Mouse (Mus musculus): ENCODE measurements around the gene Akap6. TPM values are rescaled to one million over a fixed set of nuclear protein-coding genes. Genes with fewer than 3 reads are reported as not detected.

The Akap6 gene
- polyA plus RNA-seq, 1 experiment from 2014 or later = 0.03 TPM

- Histone ChIP-seq H3K4me1 (replicated peaks) (no peaks in the 10 kb centered on the region), H3K27me3 (no peaks in the 10 kb centered on the region), H3K27ac (no peak overlapping the region), H3K4me2 (no peak overlapping the region), H3K9me3 (replicated peaks) (no peaks in the 10 kb centered on the region), H3K9ac (no peak overlapping the region), H3K4me3 (replicated peaks) (no peak overlapping the region), H3K36me3 (no peaks in the 10 kb centered on the region)
- WGBS (ENCODE audit: insufficient replicate concordance) = 65% methylated on average over 5 of the region's 5 CpGs
- DNase-seq = no peak
- no peak for ATAC-seq (ENCODE audit: low read depth)
These were observed 152.0 kb downstream of the Akap6 start for GRCm38 (mm10) chr12:52851221-52851620.

DNA sequence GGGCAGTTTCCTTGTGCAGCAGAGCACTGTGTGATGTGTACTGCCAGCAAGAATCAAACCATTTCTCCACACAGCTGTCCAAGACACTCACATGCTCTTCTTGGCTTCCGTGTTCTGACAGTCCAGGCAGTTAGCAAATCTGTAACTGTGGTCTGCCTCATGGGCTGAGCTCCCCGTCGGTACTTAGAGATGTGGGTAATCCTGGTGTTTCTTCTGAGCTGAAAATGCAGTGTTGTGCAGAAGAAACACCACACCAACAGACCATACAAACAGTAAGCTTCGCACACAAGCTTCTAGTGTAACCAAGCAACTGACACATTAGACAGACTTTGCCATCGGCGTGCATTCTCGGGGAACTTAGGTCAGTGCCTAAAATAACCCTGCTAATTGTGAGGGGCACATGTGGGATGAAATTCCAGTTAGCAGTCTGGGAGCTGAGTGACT is 155.1 kb downstream of the Akap6 start:
- H3K27ac ChIP-seq = no peak overlapping the region
- no peaks in the 10 kb centered on the region for H3K9me3 ChIP-seq (replicated peaks)
- H3K4me2 ChIP-seq = no peak overlapping the region
- DNase-seq = no peak
- no peaks in the 10 kb centered on the region for H3K4me1 ChIP-seq (replicated peaks)
- no peak overlapping the region for H3K9ac ChIP-seq
- no peak overlapping the region for H3K4me3 ChIP-seq (replicated peaks)
- 64% methylated on average over 7 of the region's 7 CpGs for WGBS (ENCODE audit: insufficient replicate concordance)
- no peaks in the 10 kb centered on the region for H3K27me3 ChIP-seq
- no peak for ATAC-seq (ENCODE audit: low read depth)
- H3K36me3 ChIP-seq = no peaks in the 10 kb centered on the region

DNA sequence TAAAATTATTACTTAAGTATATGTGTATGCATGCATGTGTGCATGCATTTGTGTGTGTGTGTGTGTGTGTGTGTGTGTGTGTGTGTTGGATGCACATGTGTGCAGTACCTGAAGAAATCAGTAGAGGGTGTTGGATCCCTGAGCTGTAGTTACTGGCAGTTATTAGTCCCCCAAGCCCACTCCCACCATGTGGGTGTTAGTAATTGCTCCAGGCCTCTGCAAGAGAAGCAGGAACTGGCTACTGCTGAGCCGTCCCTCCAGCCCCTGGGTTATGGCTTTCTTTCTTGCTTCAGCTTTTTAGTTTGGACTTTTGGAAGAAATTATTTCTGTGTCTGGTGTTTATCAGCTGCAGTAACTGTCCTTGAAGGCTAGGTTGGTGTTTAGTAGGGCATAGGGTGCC is 156.9 kb downstream of the Akap6 start:
- H3K9ac ChIP-seq = no peak overlapping the region
- no peaks in the 10 kb centered on the region for H3K27me3 ChIP-seq
- no peak for DNase-seq
- H3K4me1 ChIP-seq (replicated peaks) = no peaks in the 10 kb centered on the region
- H3K27ac ChIP-seq = no peak overlapping the region
- no peaks in the 10 kb centered on the region for H3K9me3 ChIP-seq (replicated peaks)
- no peak overlapping the region for H3K4me2 ChIP-seq
- H3K4me3 ChIP-seq (replicated peaks) = no peak overlapping the region
- no peaks in the 10 kb centered on the region for H3K36me3 ChIP-seq
- WGBS (ENCODE audit: insufficient replicate concordance) = 50% methylated on average over 1 of the region's 1 CpGs
- no peak for ATAC-seq (ENCODE audit: low read depth)

- no peak overlapping the region for H3K9ac ChIP-seq
- ATAC-seq (ENCODE audit: low read depth) (no peak), DNase-seq (no peak)
- H3K36me3 ChIP-seq = no peaks in the 10 kb centered on the region
- H3K27ac ChIP-seq = no peak overlapping the region
- H3K27me3 ChIP-seq = no peaks in the 10 kb centered on the region
- WGBS (ENCODE audit: insufficient replicate concordance) = 70% methylated on average over 4 of the region's 4 CpGs
- H3K9me3 ChIP-seq (replicated peaks) = no peaks in the 10 kb centered on the region
- no peak overlapping the region for H3K4me3 ChIP-seq (replicated peaks)
- H3K4me1 ChIP-seq (replicated peaks) = no peaks in the 10 kb centered on the region
- H3K4me2 ChIP-seq = no peak overlapping the region
These were observed 158.1 kb downstream of the Akap6 start for GRCm38 (mm10) chr12:52857306-52857705.

DNA sequence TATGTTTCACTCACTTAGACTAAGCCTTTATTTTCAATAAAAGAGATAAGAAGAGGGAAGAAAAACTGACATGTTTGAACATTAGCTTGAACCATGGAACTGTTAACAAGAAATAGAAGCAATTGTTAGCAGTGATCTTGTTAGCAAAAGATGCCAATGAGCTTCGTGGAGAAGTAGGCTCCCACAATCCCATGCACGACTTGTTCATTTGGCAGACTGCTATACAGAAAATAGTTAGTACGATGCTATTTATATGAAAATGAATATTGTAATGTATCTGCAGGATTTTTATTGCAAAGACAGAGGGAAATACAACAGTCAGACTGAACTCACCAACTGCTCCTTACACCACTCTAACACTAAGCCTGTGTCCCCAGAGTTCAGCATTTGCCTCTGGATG is 162.7 kb downstream of the Akap6 start:
- ATAC-seq (ENCODE audit: low read depth) (no peak), DNase-seq (no peak)
- WGBS (ENCODE audit: insufficient replicate concordance) = 59% methylated on average over 3 of the region's 3 CpGs

GRCm38 (mm10) chr12:52868000-52868624 is 168.9 kb downstream of the Akap6 start:
- Histone ChIP-seq H3K9ac (no peak overlapping the region), H3K4me2 (no peak overlapping the region), H3K9me3 (replicated peaks) (0 out of 2 replicates have a peak, but pooled peaks cover 3% of the 10 kb centered on the region), H3K27me3 (no peaks in the 10 kb centered on the region), H3K27ac (no peak overlapping the region), H3K4me1 (replicated peaks) (no peaks in the 10 kb centered on the region), H3K4me3 (replicated peaks) (no peak overlapping the region), H3K36me3 (no peaks in the 10 kb centered on the region)
- 32% methylated on average over 8 of the region's 8 CpGs for WGBS (ENCODE audit: insufficient replicate concordance)
- DNase-seq (no peak), ATAC-seq (ENCODE audit: low read depth) (no peak)

More for the DNA sequence above, 162.7 kb downstream of the Akap6 start:
- Histone ChIP-seq H3K4me1 (replicated peaks) (no peaks in the 10 kb centered on the region), H3K36me3 (no peaks in the 10 kb centered on the region), H3K4me3 (replicated peaks) (no peak overlapping the region), H3K4me2 (no peak overlapping the region), H3K27ac (no peak overlapping the region), H3K9me3 (replicated peaks) (0 out of 2 replicates have a peak, but pooled peaks cover 3% of the 10 kb centered on the region), H3K27me3 (no peaks in the 10 kb centered on the region), H3K9ac (no peak overlapping the region)

GRCm38 (mm10) chr12:52871604-52872003 is 172.4 kb downstream of the Akap6 start:
- Histone ChIP-seq H3K4me2 (no peak overlapping the region), H3K4me1 (replicated peaks) (no peaks in the 10 kb centered on the region), H3K4me3 (replicated peaks) (no peak overlapping the region), H3K9me3 (replicated peaks) (no peaks in the 10 kb centered on the region), H3K9ac (no peak overlapping the region), H3K36me3 (no peaks in the 10 kb centered on the region), H3K27ac (no peak overlapping the region), H3K27me3 (no peaks in the 10 kb centered on the region)
- ATAC-seq (ENCODE audit: low read depth) (no peak), DNase-seq (no peak)
- WGBS (ENCODE audit: insufficient replicate concordance) = 48% methylated on average over 3 of the region's 3 CpGs

DNA sequence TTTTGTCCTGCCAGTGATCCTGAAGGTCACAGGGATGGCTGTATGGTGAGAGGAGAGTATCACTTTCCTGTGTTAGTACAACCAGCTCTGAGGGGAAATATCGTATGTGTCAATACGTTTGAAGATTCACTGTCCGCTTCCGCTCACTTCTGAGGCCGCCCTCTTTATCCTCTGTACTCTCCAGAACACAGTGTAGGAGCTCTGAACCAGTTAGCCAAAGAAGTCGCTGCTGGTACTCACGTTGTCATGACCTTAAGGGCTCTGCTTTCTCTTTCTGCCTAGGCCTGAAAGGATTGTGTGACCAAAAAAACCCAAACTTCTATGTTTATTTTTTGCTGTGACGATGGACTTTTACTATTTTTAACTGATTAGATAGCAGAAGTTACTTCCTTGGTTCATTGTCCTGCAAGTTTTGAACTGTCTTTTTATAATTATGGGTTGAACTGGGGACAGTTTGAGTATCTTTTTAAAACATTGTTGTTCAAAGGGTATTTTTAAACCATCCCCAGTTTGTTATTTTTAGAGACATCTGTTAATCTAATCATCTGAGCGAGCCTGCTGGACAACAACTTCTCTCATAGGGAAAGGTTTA is 175.2 kb downstream of the Akap6 start:
- WGBS (ENCODE audit: insufficient replicate concordance) = 60% methylated on average over 9 of the region's 9 CpGs
- DNase-seq (no peak), ATAC-seq (ENCODE audit: low read depth) (no peak)
- Histone ChIP-seq H3K9ac (no peak overlapping the region), H3K36me3 (no peaks in the 10 kb centered on the region), H3K4me3 (replicated peaks) (no peak overlapping the region), H3K27ac (no peak overlapping the region), H3K4me1 (replicated peaks) (no peaks in the 10 kb centered on the region), H3K4me2 (no peak overlapping the region), H3K9me3 (replicated peaks) (no peaks in the 10 kb centered on the region), H3K27me3 (no peaks in the 10 kb centered on the region)

DNA sequence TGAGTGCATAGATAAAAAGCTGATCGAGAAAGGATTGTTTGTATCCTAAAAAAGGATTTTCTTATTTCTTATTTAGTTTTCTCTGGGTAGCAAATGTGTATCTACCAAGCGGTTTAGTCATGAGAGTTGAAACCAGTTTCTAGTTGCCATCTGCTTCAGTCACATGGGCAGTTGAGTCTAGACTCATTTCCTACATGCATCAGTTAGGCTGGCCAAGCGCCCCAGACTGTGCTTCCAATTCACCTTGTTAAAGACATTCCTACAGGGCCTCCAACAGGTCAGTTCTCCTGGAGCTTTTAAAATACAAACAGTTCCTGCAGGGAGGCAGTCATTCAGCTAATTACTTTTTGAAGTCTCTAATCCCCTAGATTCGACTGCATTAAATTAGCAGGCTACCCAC is 176.9 kb downstream of the Akap6 start:
- no peaks in the 10 kb centered on the region for H3K4me1 ChIP-seq (replicated peaks)
- no peak overlapping the region for H3K4me3 ChIP-seq (replicated peaks)
- no peaks in the 10 kb centered on the region for H3K36me3 ChIP-seq
- no peak overlapping the region for H3K27ac ChIP-seq
- DNase-seq (no peak), ATAC-seq (ENCODE audit: low read depth) (no peak)
- no peak overlapping the region for H3K4me2 ChIP-seq
- H3K9me3 ChIP-seq (replicated peaks) = no peaks in the 10 kb centered on the region
- no peak overlapping the region for H3K9ac ChIP-seq
- H3K27me3 ChIP-seq = no peaks in the 10 kb centered on the region
- 51% methylated on average over 4 of the region's 4 CpGs for WGBS (ENCODE audit: insufficient replicate concordance)

- no peaks in the 10 kb centered on the region for H3K4me1 ChIP-seq (replicated peaks)
- DNase-seq (no peak), ATAC-seq (ENCODE audit: low read depth) (no peak)
- H3K27ac ChIP-seq = no peak overlapping the region
- H3K9me3 ChIP-seq (replicated peaks) = no peaks in the 10 kb centered on the region
- no peaks in the 10 kb centered on the region for H3K36me3 ChIP-seq
- no peak overlapping the region for H3K4me2 ChIP-seq
- no peak overlapping the region for H3K4me3 ChIP-seq (replicated peaks)
- H3K9ac ChIP-seq = no peak overlapping the region
- WGBS (ENCODE audit: insufficient replicate concordance) = 70% methylated on average over 8 of the region's 8 CpGs
- H3K27me3 ChIP-seq = no peaks in the 10 kb centered on the region
These were observed 178.0 kb downstream of the Akap6 start for GRCm38 (mm10) chr12:52876978-52877769.

- no peak for DNase-seq
- Histone ChIP-seq H3K4me3 (replicated peaks) (no peak overlapping the region), H3K4me1 (replicated peaks) (no peaks in the 10 kb centered on the region), H3K27me3 (no peaks in the 10 kb centered on the region), H3K4me2 (no peak overlapping the region), H3K9ac (no peak overlapping the region), H3K27ac (no peak overlapping the region), H3K36me3 (no peaks in the 10 kb centered on the region), H3K9me3 (replicated peaks) (no peaks in the 10 kb centered on the region)
- ATAC-seq (ENCODE audit: low read depth) = no peak
- 72% methylated on average over 8 of the region's 8 CpGs for WGBS (ENCODE audit: insufficient replicate concordance)
These were observed 180.1 kb downstream of the Akap6 start for GRCm38 (mm10) chr12:52879324-52879723.
